Mouse (Mus musculus) heart, embryonic 14.5 days (tissue): ENCODE measurements around the gene Cd63. TPM values are rescaled to one million over a fixed set of nuclear protein-coding genes. Genes with fewer than 3 reads are reported as not detected.
A peak's percentile ranks its signal among the peaks of the same experiment; 100 is the strongest.

Source experiments
- ATAC-seq: fragments of 200-750 bp; cut with Nextera tagmentation; 2 replicates; pipeline ENCODE4 v1.8.0; 2017; ENCODE audit warnings: low read depth, moderate TSS enrichment; ENCODE audit not compliant: insufficient number of reproducible peaks, insufficient read depth, low FRiP score
- H3K27ac ChIP-seq, 2 experiments: fragments of 200-500 bp in 1 of 2; fragments of 300-500 bp in 1 of 2; sonication (generic) in 1 of 2; replicated peaks in 1 of 2; 2 replicates each; pipeline ENCODE4 v1.5.1; 2012 to 2014; ENCODE audit warnings: low read depth in 2 of 2, low read length in 2 of 2, control low read depth in 1 of 2, mild to moderate bottlenecking in 1 of 2, mixed read lengths in 1 of 2; ENCODE audit not compliant: control insufficient read depth in 1 of 2, insufficient read depth in 1 of 2
- H3K27me3 ChIP-seq: fragments of 300-500 bp; sonication (generic); 2 replicates; pipeline ENCODE4 v1.6.1; 2014; ENCODE audit warnings: mild to moderate bottlenecking, low read length, control low read depth; ENCODE audit not compliant: control insufficient read depth, insufficient read depth
- H3K36me3 ChIP-seq: fragments of 300-500 bp; sonication (generic); 2 replicates; pipeline ENCODE4 v1.6.1; 2014; ENCODE audit warnings: mild to moderate bottlenecking, control low read depth, low read length, mixed read lengths; ENCODE audit not compliant: control insufficient read depth, insufficient read depth
- H3K4me1 ChIP-seq, 2 experiments: fragments of 200-500 bp in 1 of 2; fragments of 300-500 bp in 1 of 2; sonication (generic) in 1 of 2; 2 replicates each; pipeline ENCODE4 v1.6.1; 2012 to 2014; ENCODE audit warnings: low read length in 2 of 2, control low read depth in 1 of 2, mixed read lengths in 1 of 2; ENCODE audit not compliant: control insufficient read depth in 2 of 2, insufficient read depth in 2 of 2
- H3K4me2 ChIP-seq: fragments of 300-500 bp; sonication (generic); 2 replicates; pipeline ENCODE4 v1.6.1; 2014; ENCODE audit warnings: mild to moderate bottlenecking, low read length
- H3K4me3 ChIP-seq, 2 experiments: fragments of 200-500 bp in 1 of 2; fragments of 300-500 bp in 1 of 2; sonication (generic) in 1 of 2; 2 replicates each; pipeline ENCODE4 v1.5.1; 2012 to 2014; ENCODE audit warnings: low read length in 2 of 2, mild to moderate bottlenecking in 2 of 2, control low read depth in 1 of 2, low read depth in 1 of 2, moderate library complexity in 1 of 2; ENCODE audit not compliant: control insufficient read depth in 1 of 2, insufficient read depth in 1 of 2
- H3K9ac ChIP-seq: fragments of 300-500 bp; sonication (generic); 2 replicates; pipeline ENCODE4 v1.6.1; 2014; ENCODE audit warnings: mild to moderate bottlenecking, low read length
- H3K9me3 ChIP-seq: fragments of 300-500 bp; sonication (generic); 2 replicates; pipeline ENCODE4 v1.6.1; 2016; ENCODE audit warnings: low read length, control low read depth; ENCODE audit not compliant: control insufficient read depth
- WGBS: fragments of 180-500 bp; shearing (Covaris S2); extraction: QIAGEN DNeasy Blood & Tissue Kit; methylation state at CpG from one replicate; pipeline ENCODE4 v1.1.7; 2014; 5-methylcytosine and 5-hydroxymethylcytosine counted together
- polyA plus RNA-seq: library from polyadenylated mRNA; unstranded; fragments of >200 nt; fragmentation: Nextera tagmentation; extraction: Ambion mirVana; gene quantifications from 2 replicates; pipeline ENCODE4 v1.2.1, GENCODE M21; 2014

The Cd63 gene
- polyA plus RNA-seq, 1 experiment from 2014 or later, result 394 TPM

- peaks cover 21 to 41% of the 10 kb centered on the region in 2 experiments for H3K4me1 ChIP-seq
- no peak overlapping the region for H3K9ac ChIP-seq
- 0 out of 4 replicates have a peak overlapping the region, but pooled peaks of 1 of the 2 experiments have one; percentile 4 for H3K27ac ChIP-seq
- ATAC-seq, result no peak
- H3K9me3 ChIP-seq, result no peaks in the 10 kb centered on the region
- no peaks in the 10 kb centered on the region for H3K36me3 ChIP-seq
- peaks cover 33% of the 10 kb centered on the region for H3K27me3 ChIP-seq
- WGBS, result 23% methylated on average over 2 of the region's 2 CpGs
- H3K4me2 ChIP-seq, result peak overlapping the region; percentile 7; the same call in 1 of the 2 replicates
- H3K4me3 ChIP-seq, result no peak overlapping the region
Measured at GRCm38 (mm10) chr10:128931441-128931840, 30.7 kb downstream of the Cd63 start.

GRCm38 (mm10) chr10:128933574-128933973 lies 32.8 kb downstream of the Cd63 start, which contains the start of gene Itga7:
Itga7 (plus strand) TSS chr10:128933818.
- peaks cover 33% of the 10 kb centered on the region for H3K27me3 ChIP-seq

GRCm38 (mm10) chr10:128933976-128934721 lies 33.4 kb downstream of the Cd63 start:
- peak overlapping the region; percentile 89 for H3K4me2 ChIP-seq
- peaks cover 33% of the 10 kb centered on the region for H3K27me3 ChIP-seq
- no peaks in the 10 kb centered on the region for H3K9me3 ChIP-seq
- ATAC-seq, result no peak
- H3K9ac ChIP-seq, result peak overlapping the region; percentile 54
- peak overlapping the region; percentile 44 to 50 for H3K4me3 ChIP-seq
- H3K36me3 ChIP-seq, result no peaks in the 10 kb centered on the region
- no peak overlapping the region for H3K27ac ChIP-seq
- H3K4me1 ChIP-seq, result peaks cover 21 to 41% of the 10 kb centered on the region in 2 experiments
- 2% methylated on average over 21 of the region's 21 CpGs for WGBS

More at GRCm38 (mm10) chr10:128933574-128933973, 32.8 kb downstream of the Cd63 start, which contains the start of gene Itga7:
- Histone ChIP-seq H3K4me2 (peak within 1 kb of the TSS; percentile 89), H3K4me1 (peaks cover 21 to 41% of the 10 kb centered on the region in 2 experiments), H3K9ac (peak within 1 kb of the TSS; percentile 54), H3K36me3 (no peaks in the 10 kb centered on the region), H3K9me3 (no peaks in the 10 kb centered on the region), H3K27ac (no peak within 1 kb of the TSS), H3K4me3 (peak within 1 kb of the TSS; percentile 44 to 50)
- WGBS, result 1% methylated on average over 26 of the region's 26 CpGs
- ATAC-seq, result peak; percentile 52; the same call in 1 of the 2 replicates

GRCm38 (mm10) chr10:128934997-128935787 lies 34.4 kb downstream of the Cd63 start:
- H3K4me3 ChIP-seq, result no peak overlapping the region
- no peak overlapping the region for H3K27ac ChIP-seq
- no peak overlapping the region for H3K9ac ChIP-seq
- 44% methylated on average over 7 of the region's 7 CpGs for WGBS
- H3K4me1 ChIP-seq, result peaks cover 15 to 36% of the 10 kb centered on the region in 2 experiments
- H3K27me3 ChIP-seq, result peaks cover 33% of the 10 kb centered on the region
- peak overlapping the region; percentile 89; the same call in 1 of the 2 replicates for H3K4me2 ChIP-seq
- no peak for ATAC-seq
- no peaks in the 10 kb centered on the region for H3K9me3 ChIP-seq
- H3K36me3 ChIP-seq, result no peaks in the 10 kb centered on the region

GRCm38 (mm10) chr10:128935826-128936440 lies 35.1 kb downstream of the Cd63 start:
- H3K4me1 ChIP-seq, result peaks cover 15 to 36% of the 10 kb centered on the region in 2 experiments
- H3K27me3 ChIP-seq, result peaks cover 33% of the 10 kb centered on the region
- H3K9ac ChIP-seq, result no peak overlapping the region
- H3K4me3 ChIP-seq, result no peak overlapping the region
- 72% methylated on average over 8 of the region's 8 CpGs for WGBS
- H3K4me2 ChIP-seq, result no peak overlapping the region
- H3K27ac ChIP-seq, result no peak overlapping the region
- H3K36me3 ChIP-seq, result no peaks in the 10 kb centered on the region
- no peaks in the 10 kb centered on the region for H3K9me3 ChIP-seq
- no peak for ATAC-seq

GRCm38 (mm10) chr10:128937756-128938390 lies 37.1 kb downstream of the Cd63 start:
- Histone ChIP-seq H3K4me3 (no peak overlapping the region), H3K27ac (no peak overlapping the region), H3K4me1 (peaks cover 10 to 18% of the 10 kb centered on the region in 2 experiments), H3K4me2 (no peak overlapping the region), H3K9me3 (no peaks in the 10 kb centered on the region), H3K27me3 (peaks cover 28% of the 10 kb centered on the region), H3K36me3 (no peaks in the 10 kb centered on the region), H3K9ac (no peak overlapping the region)
- WGBS, result 62% methylated on average over 12 of the region's 12 CpGs
- no peak for ATAC-seq

GRCm38 (mm10) chr10:128938457-128938856 lies 37.7 kb downstream of the Cd63 start:
- 80% methylated on average over 9 of the region's 9 CpGs for WGBS
- Histone ChIP-seq H3K27me3 (peaks cover 22% of the 10 kb centered on the region), H3K4me1 (peaks cover 8 to 12% of the 10 kb centered on the region in 2 experiments; a peak in 3 of 4 replicates), H3K27ac (no peak overlapping the region), H3K9ac (no peak overlapping the region), H3K9me3 (no peaks in the 10 kb centered on the region), H3K4me2 (no peak overlapping the region), H3K4me3 (no peak overlapping the region), H3K36me3 (no peaks in the 10 kb centered on the region)
- no peak for ATAC-seq
